7 mouse cellular contexts compared by ENCODE assay signal in the genomic region with DNA sequence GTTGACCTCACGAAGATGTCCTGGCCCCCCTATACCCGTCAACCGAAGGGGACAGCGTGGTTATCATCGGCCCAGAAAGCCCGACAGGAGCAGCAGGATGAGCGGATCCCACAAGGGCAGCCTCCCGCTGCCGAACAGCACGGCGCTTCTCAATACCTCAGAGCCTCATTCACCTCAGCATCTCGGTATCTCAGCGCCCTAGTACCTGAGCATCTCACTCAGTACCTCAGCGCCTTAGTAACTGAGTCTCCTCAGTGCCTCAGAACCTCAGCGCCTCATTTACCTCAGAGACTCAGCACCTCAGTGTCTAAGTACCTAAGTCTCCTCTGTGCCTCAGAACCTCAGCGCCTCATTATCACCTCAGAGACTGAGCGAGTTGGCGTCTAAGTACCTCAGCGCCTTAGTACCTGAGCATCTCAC. TPM values are rescaled to one million over a fixed set of nuclear protein-coding genes. Genes with fewer than 3 reads are reported as not detected.
DNase-seq lines count a peak whose midpoint lies in the region; ATAC-seq and TF ChIP-seq lines count a peak whose summit lies in the region.

No protein-coding gene starts in this region.

- no peak for TF ChIP-seq CTCF in small intestine, adult 2 months (IDR thresholded peaks at IDR 0.05; ENCODE audit: extremely low read depth, insufficient read length, insufficient replicate concordance, low read depth, low read length)

- peak; percentile 23 to 24 for DNase-seq in layer of hippocampus, postnatal 36 days
- no peak for DNase-seq in layer of hippocampus, adult 9-11 months
- peak; percentile 57 for DNase-seq in c-Kit-negative CD71-positive TER-119-positive erythroid progenitor cells, embryonic 14.5 days (ENCODE audit: low read depth, low spot score)

- peak overlapping the region; percentile 66 for H3K4me3 ChIP-seq in embryonic facial prominence, embryonic 15.5 days (replicated peaks)
- H3K4me3 ChIP-seq in limb, embryonic 13.5 days: peak overlapping the region; percentile 75
- peak overlapping the region; percentile 58; the same call in 1 of the 2 replicates for H3K4me3 ChIP-seq in small intestine, adult 2 months (ENCODE audit: low read depth, low read length)

- no peaks in the 10 kb centered on the region for H3K36me3 ChIP-seq in embryonic facial prominence, embryonic 15.5 days
- no peaks in the 10 kb centered on the region for H3K36me3 ChIP-seq in limb, embryonic 13.5 days
- H3K36me3 ChIP-seq in small intestine, adult 2 months (ENCODE audit: control insufficient read depth, insufficient read depth, low read length): no peaks in the 10 kb centered on the region

- peaks cover 14% of the 10 kb centered on the region for H3K4me1 ChIP-seq in embryonic facial prominence, embryonic 15.5 days
- peaks cover 10% of the 10 kb centered on the region for H3K4me1 ChIP-seq in limb, embryonic 13.5 days
- H3K4me1 ChIP-seq in small intestine, adult 2 months (ENCODE audit: control insufficient read depth, insufficient read depth, insufficient read length, low read length): peaks cover 6% of the 10 kb centered on the region

- peak; percentile 11; the same call in 1 of the 2 replicates for ATAC-seq in embryonic facial prominence, embryonic 15.5 days (ENCODE audit: insufficient number of reproducible peaks, low FRiP score, low TSS enrichment, low read depth)
- 0 out of 2 replicates have a peak, but pooled peaks have one; percentile 0 for ATAC-seq in limb, embryonic 13.5 days (ENCODE audit: low FRiP score, low read depth)
- ATAC-seq in monocyte, adult 5-6 weeks (replicated peaks; ENCODE audit: insufficient number of reproducible peaks, low FRiP score, low TSS enrichment, poor library complexity, severe bottlenecking): no peak

- H3K9me3 ChIP-seq in embryonic facial prominence, embryonic 15.5 days (replicated peaks): no peaks in the 10 kb centered on the region
- no peaks in the 10 kb centered on the region for H3K9me3 ChIP-seq in limb, embryonic 13.5 days

- H3K27me3 ChIP-seq in embryonic facial prominence, embryonic 15.5 days: no peaks in the 10 kb centered on the region; the same call in 1 of the 2 replicates
- H3K27me3 ChIP-seq in limb, embryonic 13.5 days: no peaks in the 10 kb centered on the region; the same call in 1 of the 2 replicates
- peaks cover 14% of the 10 kb centered on the region for H3K27me3 ChIP-seq in small intestine, adult 2 months (ENCODE audit: control insufficient read depth, insufficient read depth, low read length)

- TF ChIP-seq POLR2A in small intestine, adult 2 months (IDR thresholded peaks at IDR 0.05; ENCODE audit: low read depth, low read length): no peak

- H3K9ac ChIP-seq in embryonic facial prominence, embryonic 15.5 days: peak overlapping the region; percentile 35; the same call in 1 of the 2 replicates
- H3K9ac ChIP-seq in limb, embryonic 13.5 days: peak overlapping the region; percentile 76

- WGBS in embryonic facial prominence, embryonic 15.5 days: 2% methylated on average over 19 of the region's 19 CpGs
- 2% methylated on average over 19 of the region's 19 CpGs for WGBS in limb, embryonic 13.5 days
- WGBS in small intestine, adult 2 months: 4% methylated on average over 19 of the region's 19 CpGs

- no peak overlapping the region for H3K27ac ChIP-seq in embryonic facial prominence, embryonic 15.5 days (replicated peaks)
- H3K27ac ChIP-seq in limb, embryonic 13.5 days: no peak overlapping the region
- no peak overlapping the region for H3K27ac ChIP-seq in small intestine, adult 2 months (ENCODE audit: insufficient read depth, low read depth, low read length)

- H3K4me2 ChIP-seq in embryonic facial prominence, embryonic 15.5 days (replicated peaks): peak overlapping the region; percentile 95
- peak overlapping the region; percentile 85 for H3K4me2 ChIP-seq in limb, embryonic 13.5 days (replicated peaks)

RNA-seq across cellular contexts. Expression of a gene that starts 0.6 kb away (rescaled TPM):
- total RNA-seq in layer of hippocampus, postnatal 36 days (2021): 10 to 100 TPM; 27.2 to 29.0 TPM
- 1.6 and 1.7 TPM in 2 replicates for polyA plus RNA-seq in embryonic facial prominence, embryonic 15.5 days (2015; fragmentation: Nextera tagmentation; extraction: Ambion mirVana)
- 3.2 and 3.6 TPM in 2 replicates for polyA plus RNA-seq in limb, embryonic 13.5 days (2015; fragmentation: Nextera tagmentation; extraction: Ambion mirVana)
- polyA plus RNA-seq in small intestine, adult 2 months (2012; rRNA removed): 0.01 and 0.05 TPM in 2 replicates
- not detected in 3 replicates for total RNA-seq in monocyte, adult 5-6 weeks (2017)
